Mouse (Mus musculus) Patski (cell line): ENCODE measurements around the gene Prdm15. TPM values are rescaled to one million over a fixed set of nuclear protein-coding genes. Genes with fewer than 3 reads are reported as not detected.

ENCODE experiments used
- ATAC-seq: fragments of 100-300 bp; one replicate; pipeline ENCODE4 v1.8.0; 2021
- CTCF ChIA-PET: fragments of 350-600 bp; sonication (Branson Sonifier 250); formaldehyde crosslinking; loops from one replicate; lab custom pipeline; 2022; ENCODE audit warnings: inconsistent platforms; lab: Charles Lee
- POLR2A ChIA-PET: fragments of 350-600 bp; sonication (Branson Sonifier 250); formaldehyde crosslinking; loops from one replicate; lab custom pipeline; 2022; ENCODE audit warnings: antibody characterized with exemption, inconsistent platforms; lab: Charles Lee
- DNase-seq: peaks from one replicate; pipeline ENCODE4 v3.0.0-alpha.2; 2011; ENCODE audit warnings: low read depth, low spot score
- H3K27me3 ChIP-seq: fragments of 371-371 bp; one replicate; pipeline ENCODE4 v1.5.1; 2021
- CTCF ChIP-seq: fragments of 100-300 bp; IDR thresholded peaks from one replicate; pipeline ENCODE4 v1.5.1; 2021
- in situ Hi-C: fragments of 300-500 bp; cut with MboI; formaldehyde crosslinking; loops from 3 replicates; pipeline ENCODE4 v1.11.1; 2018; ENCODE audit warnings: low pct_unique_long_range_greater_than_20kb, mixed read lengths
- polyA plus RNA-seq: library from polyadenylated mRNA; unstranded; gene quantifications from one replicate; pipeline ENCODE4 v1.2.3, GENCODE M21; 2021

Prdm15 gene
- polyA plus RNA-seq, 1 experiment from 2014 or later, result 6.8 TPM

DNA sequence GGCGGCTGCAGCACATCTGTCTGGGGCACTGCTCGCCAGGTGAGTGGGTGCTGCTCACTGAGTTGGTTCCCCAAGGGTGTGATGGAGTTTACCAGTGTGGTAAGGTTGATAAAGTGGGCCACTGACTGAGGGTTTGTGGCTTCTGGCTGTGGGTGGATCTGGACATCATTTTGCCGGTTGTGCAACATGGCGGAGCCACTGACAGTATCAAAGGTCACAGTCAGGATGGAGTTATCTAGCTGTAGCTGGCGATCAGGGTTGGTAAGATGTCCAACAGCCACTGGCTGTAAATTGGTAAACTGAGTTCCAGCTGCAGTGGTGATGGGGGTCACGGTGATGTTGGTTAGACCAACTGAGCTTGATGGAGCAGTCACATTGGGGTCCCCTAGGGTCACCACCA is 57.4 kb downstream of the Prdm15 start:
- TF ChIP-seq CTCF, result no peak
- CTCF ChIA-PET, result interaction anchor here (1.2 to 2.0 kb wide), 2 partner anchors 11 to 123 kb away, joined by 3 to 6 read pairs; no protein-coding TSS in a partner anchor
- POLR2A ChIA-PET, result no interaction called here
- DNase-seq (no peak), ATAC-seq (no peak)
- in situ Hi-C loops, result no loop called here
- H3K27me3 ChIP-seq, result no peaks in the 10 kb centered on the region

DNA sequence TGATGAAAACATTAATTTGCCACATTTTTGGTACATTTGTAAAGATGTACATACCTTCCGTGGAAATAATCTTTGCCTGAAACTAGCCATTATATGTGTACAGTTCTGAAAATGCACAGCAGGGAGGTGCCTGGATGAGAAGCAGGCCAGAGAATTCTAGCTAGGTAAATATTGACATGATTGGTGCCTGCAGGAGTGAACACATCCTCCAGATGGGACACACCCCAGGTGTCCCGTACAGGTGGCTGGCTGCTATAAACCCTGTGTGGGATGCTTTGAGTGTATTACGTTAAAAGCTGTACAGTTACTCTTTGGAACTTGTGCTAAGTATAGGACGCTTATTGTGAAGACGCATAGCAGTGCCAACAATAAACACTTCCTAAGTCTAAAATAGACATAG is 68.6 kb downstream of the Prdm15 start:
- H3K27me3 ChIP-seq, result no peaks in the 10 kb centered on the region
- no peak for ATAC-seq
- no peak for DNase-seq
- in situ Hi-C loops, result loop anchor here (10.0 kb wide), 2 partner anchors 188 to 258 kb away; no protein-coding TSS in a partner anchor
- POLR2A ChIA-PET, result no interaction called here
- CTCF ChIA-PET, result no interaction called here
- no peak for TF ChIP-seq CTCF

DNA sequence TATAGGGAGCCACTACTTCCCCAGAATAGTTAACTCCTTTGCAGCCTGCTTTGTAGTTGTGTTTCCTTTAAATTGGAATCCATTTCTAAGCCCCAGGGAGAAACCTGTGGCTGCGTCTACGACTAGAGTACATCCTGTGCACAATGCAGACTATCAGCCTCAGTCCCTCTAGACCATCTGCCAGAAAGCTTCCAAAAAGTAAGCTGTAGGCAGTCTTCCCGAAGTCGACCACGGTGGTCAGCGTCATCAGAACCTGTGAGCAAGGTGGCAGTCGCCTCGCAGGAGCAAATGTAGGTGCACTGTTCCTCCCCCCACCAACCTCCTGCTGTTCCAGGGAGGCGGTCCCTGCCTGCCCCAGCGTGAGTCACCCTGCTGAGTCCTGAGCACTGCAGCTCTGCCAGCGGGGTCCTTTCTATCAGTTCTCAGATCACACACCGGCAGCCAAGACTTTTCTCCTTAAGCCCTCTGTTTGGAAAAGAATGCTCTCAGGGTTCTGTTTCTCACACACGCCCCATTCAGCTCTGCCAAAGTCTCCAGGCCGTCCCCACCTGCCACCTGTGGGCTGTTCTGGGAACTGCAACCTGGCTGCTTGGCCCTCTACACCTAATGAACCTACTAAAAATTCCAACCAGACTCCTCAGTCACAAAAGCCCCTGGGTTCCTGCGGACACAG is 73.2 kb downstream of the Prdm15 start:
- in situ Hi-C loops, result no loop called here
- TF ChIP-seq CTCF, result peak; percentile 97
- peak; percentile 62 for DNase-seq

DNA sequence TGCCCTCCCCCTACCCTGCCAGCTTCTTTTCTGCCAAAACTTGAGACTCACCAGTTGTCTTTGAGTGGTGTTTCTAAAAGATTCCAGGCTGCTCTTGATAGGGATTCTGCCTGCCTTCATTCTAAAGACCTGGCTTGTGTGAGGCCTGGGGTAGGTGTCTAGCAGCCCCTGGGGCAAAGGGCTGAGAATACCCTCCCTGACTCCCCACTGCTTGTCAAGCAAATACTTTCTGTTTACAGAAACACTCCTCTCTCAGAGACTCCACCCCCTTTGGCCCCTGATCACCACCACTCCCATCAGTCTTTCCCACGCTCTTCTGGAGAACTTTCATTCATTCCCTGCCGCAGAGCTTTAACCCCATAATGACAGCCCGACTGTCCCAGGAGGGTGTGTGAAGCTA is 85.1 kb downstream of the Prdm15 start:
- in situ Hi-C loops, result loop anchor here (5.0 kb wide), 1 partner anchor 84 kb away; no protein-coding TSS in a partner anchor
- ChIA-PET CTCF (interaction anchor here (1.3 kb wide), 1 partner anchor 13 kb away, joined by 4 read pairs; no protein-coding TSS in a partner anchor), POLR2A (no interaction called here)
- no peak for TF ChIP-seq CTCF
- H3K27me3 ChIP-seq, result no peaks in the 10 kb centered on the region
- DNase-seq (no peak), ATAC-seq (no peak)

More for the DNA sequence above, 73.2 kb downstream of the Prdm15 start:
- CTCF ChIA-PET, result interaction anchor here (0.7 to 1.6 kb wide), 6 partner anchors 9 to 108 kb away, joined by 3 to 5 read pairs (median 4); no protein-coding TSS in a partner anchor
- POLR2A ChIA-PET, result no interaction called here
- ATAC-seq, result peak; percentile 99
- H3K27me3 ChIP-seq, result no peaks in the 10 kb centered on the region

DNA sequence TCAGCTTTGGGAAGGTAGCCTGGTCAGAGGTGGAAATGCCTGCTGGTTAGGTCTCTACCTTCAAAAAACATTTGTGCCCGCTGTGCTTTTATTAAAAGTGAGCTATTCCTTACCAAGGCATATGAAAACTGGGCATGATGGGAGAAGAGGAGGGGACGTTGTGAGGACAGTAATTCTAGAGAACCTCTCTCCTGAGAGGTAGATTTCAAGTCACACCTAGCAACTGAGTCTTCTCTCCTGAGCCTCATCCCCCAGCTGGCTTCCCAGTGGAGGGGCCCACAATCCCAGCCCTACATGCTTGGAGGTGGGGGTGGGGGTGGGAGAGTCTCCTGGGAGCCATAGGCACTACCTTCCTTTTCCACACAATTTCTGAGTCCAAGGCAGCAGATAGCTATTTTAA is 87.0 kb downstream of the Prdm15 start:
- TF ChIP-seq CTCF, result no peak
- in situ Hi-C loops, result loop anchor here (5.0 kb wide), 1 partner anchor 82 kb away; no protein-coding TSS in a partner anchor
- CTCF ChIA-PET, result no interaction called here
- H3K27me3 ChIP-seq, result no peaks in the 10 kb centered on the region
- DNase-seq (no peak), ATAC-seq (no peak)
- POLR2A ChIA-PET, result no interaction called here

DNA sequence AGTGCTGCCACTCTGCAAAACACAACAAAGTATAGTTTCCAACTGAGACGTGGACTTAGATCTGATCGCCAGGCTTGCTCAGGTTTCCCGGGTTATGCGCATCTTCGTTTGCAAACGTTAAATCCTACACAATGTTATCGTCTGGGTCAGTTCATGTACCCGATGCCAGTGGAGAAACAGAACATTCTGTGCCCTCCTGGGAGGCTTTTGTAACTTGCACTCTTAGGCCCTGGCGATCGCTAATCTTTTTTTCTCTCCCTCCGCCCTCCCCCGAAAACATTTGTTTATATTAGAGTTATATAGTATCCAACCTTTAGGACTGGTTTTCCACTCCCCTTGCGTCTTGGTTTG is 87.7 kb downstream of the Prdm15 start:
- no peak for ATAC-seq
- in situ Hi-C loops, result no loop called here
- CTCF ChIA-PET, result no interaction called here
- POLR2A ChIA-PET, result no interaction called here
- no peaks in the 10 kb centered on the region for H3K27me3 ChIP-seq
- no peak for TF ChIP-seq CTCF
- no peak for DNase-seq

DNA sequence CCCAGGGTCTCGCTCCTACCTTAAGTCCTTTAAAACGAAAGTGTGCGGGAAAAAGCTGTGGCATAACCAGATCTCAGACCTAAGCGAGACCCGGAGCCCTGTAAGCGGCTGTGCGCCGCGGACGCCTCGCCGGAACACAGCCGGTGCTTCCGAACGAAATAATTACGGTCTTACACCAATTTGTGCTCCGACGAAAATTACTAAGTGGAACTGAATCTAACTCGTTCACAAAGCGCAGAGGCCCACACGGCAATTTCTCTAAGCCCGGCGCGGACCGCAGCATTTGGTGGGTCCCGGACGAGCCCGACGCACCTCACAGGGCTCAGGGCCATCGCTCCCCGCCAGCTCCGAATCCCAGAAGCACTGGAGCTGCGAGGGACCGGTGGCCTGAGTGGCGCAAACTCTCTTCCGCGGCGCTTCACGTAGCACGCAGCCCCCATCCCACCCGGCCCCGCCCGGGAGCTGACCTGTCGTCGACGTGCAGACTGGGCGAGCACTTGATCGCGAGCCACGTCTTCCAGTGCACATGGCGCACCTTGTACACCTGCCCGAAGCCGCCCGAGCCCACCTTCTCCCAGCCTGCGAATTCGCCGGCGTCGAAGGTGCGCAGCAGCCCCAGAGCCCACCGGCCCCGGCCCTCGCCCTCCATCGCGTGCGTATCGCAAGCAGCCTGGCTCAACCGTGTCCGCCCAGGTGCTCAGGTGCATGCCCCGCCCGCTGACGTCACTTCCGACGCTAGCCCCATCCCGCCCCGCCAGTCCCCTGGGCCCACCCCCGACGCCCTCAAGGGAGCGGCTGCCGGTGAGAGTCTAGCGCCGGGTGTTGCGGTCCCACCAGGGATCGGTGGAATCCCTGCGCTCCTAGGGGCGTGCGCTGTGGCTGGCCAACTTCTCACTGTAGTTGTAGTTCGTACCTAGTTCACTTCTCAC is 88.3 kb downstream of the Prdm15 start, which contains the start of gene Ripk4:
TSS of gene Ripk4 (minus strand) at position 727 of the 929 bp plus-strand sequence.
- in situ Hi-C loops, result no loop called here
- ChIA-PET POLR2A (no interaction called here), CTCF (no interaction called here)
- peak; percentile 13 for ATAC-seq
- no peak for TF ChIP-seq CTCF
- no peak for DNase-seq
- no peaks in the 10 kb centered on the region for H3K27me3 ChIP-seq

DNA sequence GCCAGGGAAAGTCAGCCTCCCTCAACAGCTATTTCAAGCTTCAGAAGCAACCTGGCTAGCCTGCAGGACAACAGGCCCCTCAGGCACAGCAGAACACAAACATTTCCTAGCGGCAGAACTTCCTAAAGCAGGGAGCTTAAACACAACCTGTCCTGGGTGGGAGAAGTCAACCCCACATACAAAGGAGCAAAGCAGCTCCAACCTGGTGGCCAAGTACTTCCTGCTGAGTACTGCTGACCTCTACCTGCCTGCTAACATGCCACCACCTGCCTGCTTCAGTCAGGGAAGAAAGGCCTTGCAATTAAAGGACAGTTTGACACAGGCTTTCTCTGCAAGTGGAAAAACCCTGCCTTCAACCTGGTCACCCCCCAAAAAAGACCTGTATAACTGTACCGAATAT is 89.9 kb downstream of the Prdm15 start:
- TF ChIP-seq CTCF, result no peak
- POLR2A ChIA-PET, result no interaction called here
- no peak for ATAC-seq
- CTCF ChIA-PET, result interaction anchor here (1.3 kb wide), 1 partner anchor 17 kb away, joined by 3 read pairs; no protein-coding TSS in a partner anchor
- in situ Hi-C loops, result no loop called here
- H3K27me3 ChIP-seq, result no peaks in the 10 kb centered on the region
- no peak for DNase-seq

DNA sequence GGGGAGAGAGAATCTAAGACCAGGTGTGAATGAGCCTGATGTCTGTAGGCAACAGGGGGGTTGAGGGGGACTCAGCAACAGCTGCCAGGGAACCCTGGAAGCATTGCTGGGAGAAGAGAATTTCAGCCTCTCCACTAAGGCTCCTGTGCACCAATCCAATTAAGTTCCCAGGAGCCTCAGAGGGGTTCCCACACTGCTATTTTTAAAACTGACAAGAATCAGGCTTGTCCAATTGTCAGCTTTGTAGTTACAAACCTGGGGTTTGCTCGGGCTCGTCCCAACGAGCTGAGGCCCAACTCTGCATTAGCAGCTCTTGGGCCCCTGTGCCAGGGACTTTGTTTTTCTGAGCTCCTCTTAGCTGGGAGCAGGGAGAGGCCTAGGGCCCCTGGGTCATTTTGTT is 92.0 kb downstream of the Prdm15 start:
- CTCF ChIA-PET, result interaction anchor here (1.6 to 2.2 kb wide), 2 partner anchors 19 to 20 kb away, joined by 3 to 5 read pairs; no protein-coding TSS in a partner anchor
- no peak for DNase-seq
- ATAC-seq, result no peak
- POLR2A ChIA-PET, result no interaction called here
- TF ChIP-seq CTCF, result no peak
- no peaks in the 10 kb centered on the region for H3K27me3 ChIP-seq
- in situ Hi-C loops, result no loop called here

DNA sequence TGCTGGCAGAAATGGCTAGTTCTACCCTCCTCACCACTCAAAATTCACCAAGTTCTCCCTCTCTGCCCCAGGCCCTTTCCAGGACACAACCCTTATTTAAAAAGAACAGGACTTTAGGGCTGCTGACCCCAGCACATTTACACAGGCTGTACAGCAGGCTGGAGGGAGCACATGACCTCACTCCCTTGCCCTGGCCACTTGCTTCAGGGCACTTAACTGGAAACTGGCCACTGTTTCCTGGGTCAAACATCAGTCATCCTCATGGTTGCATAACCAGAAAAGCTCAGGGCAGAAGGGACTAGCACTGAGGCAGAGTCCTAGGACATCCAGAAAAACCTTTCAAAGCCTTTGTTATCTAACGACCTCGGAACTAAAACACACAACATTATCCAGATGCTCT is 93.4 kb downstream of the Prdm15 start:
- DNase-seq (no peak), ATAC-seq (no peak)
- no peak for TF ChIP-seq CTCF
- H3K27me3 ChIP-seq, result no peaks in the 10 kb centered on the region
- POLR2A ChIA-PET, result no interaction called here
- in situ Hi-C loops, result no loop called here
- CTCF ChIA-PET, result interaction anchor here (2.2 kb wide), 1 partner anchor 17 kb away, joined by 5 read pairs; no protein-coding TSS in a partner anchor

DNA sequence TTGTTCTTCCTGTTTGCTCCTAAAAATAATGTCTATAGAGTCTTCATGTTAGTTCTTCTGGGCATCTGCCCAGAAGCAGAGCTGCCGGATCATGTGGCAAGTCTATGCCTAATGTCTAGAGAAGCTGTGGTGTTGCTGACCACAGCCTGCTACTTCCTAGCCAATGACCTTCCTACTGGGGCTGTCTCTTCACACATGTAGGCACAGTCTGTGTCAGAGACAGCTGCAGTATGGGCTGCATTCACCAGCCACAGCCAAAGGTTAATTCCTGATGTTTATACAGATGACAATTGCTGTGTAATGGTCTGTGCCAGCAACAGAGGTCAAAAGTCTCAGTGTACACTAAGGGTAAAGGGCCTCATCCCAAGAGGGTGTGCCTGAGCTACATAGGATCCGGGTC is 95.2 kb downstream of the Prdm15 start:
- ATAC-seq (no peak), DNase-seq (no peak)
- POLR2A ChIA-PET, result no interaction called here
- CTCF ChIA-PET, result interaction anchor here (1.0 to 1.2 kb wide), 2 partner anchors 10 to 42 kb away, joined by 3 read pairs; no protein-coding TSS in a partner anchor
- no peaks in the 10 kb centered on the region for H3K27me3 ChIP-seq
- in situ Hi-C loops, result no loop called here
- TF ChIP-seq CTCF, result no peak
